Mouse (Mus musculus) kidney, embryonic 14.5 days (tissue): ENCODE data around the gene Lamb2. TPM values are rescaled to one million over a fixed set of nuclear protein-coding genes. Genes with fewer than 3 reads are reported as not detected.

Experiments used
- ATAC-seq: fragments of 200-750 bp; cut with Nextera tagmentation; 2 replicates; pipeline ENCODE4 v1.8.0; 2017; ENCODE audit warnings: moderate number of reproducible peaks, mild to moderate bottlenecking, moderate TSS enrichment, moderate library complexity; ENCODE audit not compliant: low FRiP score, low TSS enrichment
- H3K27ac ChIP-seq: fragments of 300-500 bp; sonication (generic); 2 replicates; pipeline ENCODE4 v1.5.1; 2014; ENCODE audit warnings: low read depth, mild to moderate bottlenecking, low read length, moderate library complexity, mixed read lengths
- H3K27me3 ChIP-seq: fragments of 300-500 bp; sonication (generic); 2 replicates; pipeline ENCODE4 v1.6.1; 2014; ENCODE audit warnings: mild to moderate bottlenecking, low read length; ENCODE audit not compliant: control insufficient read depth, insufficient read depth
- H3K36me3 ChIP-seq: fragments of 300-500 bp; sonication (generic); 2 replicates; pipeline ENCODE4 v1.6.1; 2014; ENCODE audit warnings: low read length, mixed read lengths; ENCODE audit not compliant: control insufficient read depth, insufficient read depth
- H3K4me1 ChIP-seq: fragments of 300-500 bp; sonication (generic); 2 replicates; pipeline ENCODE4 v1.6.1; 2014; ENCODE audit warnings: low read length, mixed read lengths; ENCODE audit not compliant: control insufficient read depth, insufficient read depth
- H3K4me2 ChIP-seq: fragments of 300-500 bp; sonication (generic); replicated peaks from 2 replicates; pipeline ENCODE4 v1.6.1; 2014; ENCODE audit warnings: low read depth, mild to moderate bottlenecking, low read length
- H3K4me3 ChIP-seq: fragments of 300-500 bp; sonication (generic); 2 replicates; pipeline ENCODE4 v1.5.1; 2014; ENCODE audit warnings: mild to moderate bottlenecking, low read length
- H3K9ac ChIP-seq: fragments of 300-500 bp; sonication (generic); 2 replicates; pipeline ENCODE4 v1.6.1; 2014; ENCODE audit warnings: low read depth, mild to moderate bottlenecking, low read length, moderate library complexity
- H3K9me3 ChIP-seq: fragments of 300-500 bp; sonication (generic); 2 replicates; pipeline ENCODE4 v1.6.1; 2016; ENCODE audit warnings: low read length; ENCODE audit not compliant: control insufficient read depth
- WGBS: fragments of 180-500 bp; shearing (Covaris S2); extraction: QIAGEN DNeasy Blood & Tissue Kit; methylation state at CpG from one replicate; pipeline ENCODE4 v1.1.7; 2014; 5-methylcytosine and 5-hydroxymethylcytosine counted together
- polyA plus RNA-seq: library from polyadenylated mRNA; unstranded; fragments of >200 nt; fragmentation: Nextera tagmentation; extraction: Ambion mirVana; gene quantifications from 2 replicates; pipeline ENCODE4 v1.2.1, GENCODE M21; 2014

Gene Lamb2
- polyA plus RNA-seq, 1 experiment from 2014 or later = 31.9 TPM

- peak; percentile 95 for ATAC-seq
- Histone ChIP-seq H3K9me3 (no peaks in the 10 kb centered on the region), H3K36me3 (peaks cover 56% of the 10 kb centered on the region), H3K4me2 (peak within 1 kb of the TSS; percentile 84), H3K27me3 (no peaks in the 10 kb centered on the region), H3K27ac (peak within 1 kb of the TSS; percentile 99), H3K4me3 (peak within 1 kb of the TSS; percentile 95), H3K9ac (peak within 1 kb of the TSS; percentile 98), H3K4me1 (peaks cover 15% of the 10 kb centered on the region; the same call in 1 of the 2 replicates)
- WGBS = 1% methylated on average over 51 of the region's 55 CpGs
Observed at GRCm38 (mm10) chr9:108516380-108517251, 37.1 kb downstream of the Lamb2 start, which contains the start of gene Qrich1. TSS of gene Qrich1 (plus strand) at chr9:108516806.

GRCm38 (mm10) chr9:108517253-108517930 is 37.9 kb downstream of the Lamb2 start:
- H3K4me1 ChIP-seq = peaks cover 15% of the 10 kb centered on the region; the same call in 1 of the 2 replicates
- H3K36me3 ChIP-seq = peaks cover 49% of the 10 kb centered on the region
- H3K9ac ChIP-seq = peak overlapping the region; percentile 98
- under 1% methylated on average over 43 of the region's 95 CpGs for WGBS
- no peaks in the 10 kb centered on the region for H3K27me3 ChIP-seq
- H3K27ac ChIP-seq = peak overlapping the region; percentile 99
- ATAC-seq = peak; percentile 73
- H3K9me3 ChIP-seq = no peaks in the 10 kb centered on the region
- peak overlapping the region; percentile 95 for H3K4me3 ChIP-seq
- peak overlapping the region; percentile 84 for H3K4me2 ChIP-seq

GRCm38 (mm10) chr9:108517931-108518332 is 38.4 kb downstream of the Lamb2 start:
- Histone ChIP-seq H3K36me3 (peaks cover 44% of the 10 kb centered on the region), H3K9ac (peak overlapping the region; percentile 98), H3K9me3 (no peaks in the 10 kb centered on the region), H3K4me1 (peaks cover 15% of the 10 kb centered on the region; the same call in 1 of the 2 replicates), H3K4me3 (peak overlapping the region; percentile 95), H3K27ac (peak overlapping the region; percentile 99), H3K27me3 (no peaks in the 10 kb centered on the region), H3K4me2 (peak overlapping the region; percentile 58)
- peak; percentile 40; the same call in 1 of the 2 replicates for ATAC-seq
- WGBS = 0% methylated on average over 13 of the region's 13 CpGs

GRCm38 (mm10) chr9:108521604-108522003 is 42.1 kb downstream of the Lamb2 start:
- Histone ChIP-seq H3K27me3 (no peaks in the 10 kb centered on the region), H3K9me3 (no peaks in the 10 kb centered on the region), H3K4me2 (no peak overlapping the region), H3K36me3 (peaks cover 16% of the 10 kb centered on the region; the same call in 1 of the 2 replicates), H3K9ac (no peak overlapping the region), H3K27ac (no peak overlapping the region), H3K4me3 (no peak overlapping the region), H3K4me1 (peaks cover 8% of the 10 kb centered on the region; the same call in 1 of the 2 replicates)
- 87% methylated on average over 2 of the region's 2 CpGs for WGBS
- ATAC-seq = no peak

- Histone ChIP-seq H3K4me1 (peaks cover 8% of the 10 kb centered on the region; the same call in 1 of the 2 replicates), H3K36me3 (peaks cover 24% of the 10 kb centered on the region), H3K4me3 (no peak overlapping the region), H3K27ac (no peak overlapping the region), H3K4me2 (no peak overlapping the region), H3K27me3 (no peaks in the 10 kb centered on the region), H3K9me3 (no peaks in the 10 kb centered on the region), H3K9ac (no peak overlapping the region)
- ATAC-seq = no peak
- WGBS = 97% methylated on average over 4 of the region's 4 CpGs
Observed at GRCm38 (mm10) chr9:108523341-108523740, 43.8 kb downstream of the Lamb2 start.

GRCm38 (mm10) chr9:108525400-108525799 is 45.9 kb downstream of the Lamb2 start:
- Histone ChIP-seq H3K36me3 (peaks cover 36% of the 10 kb centered on the region), H3K4me3 (no peak overlapping the region), H3K9ac (no peak overlapping the region), H3K4me1 (no peaks in the 10 kb centered on the region), H3K27me3 (no peaks in the 10 kb centered on the region), H3K4me2 (no peak overlapping the region), H3K27ac (no peak overlapping the region), H3K9me3 (no peaks in the 10 kb centered on the region)
- no peak for ATAC-seq
- WGBS = 86% methylated on average over 3 of the region's 3 CpGs

GRCm38 (mm10) chr9:108530954-108531353 is 51.4 kb downstream of the Lamb2 start:
- no peaks in the 10 kb centered on the region for H3K9me3 ChIP-seq
- H3K4me2 ChIP-seq = no peak overlapping the region
- no peak for ATAC-seq
- peaks cover 81% of the 10 kb centered on the region for H3K36me3 ChIP-seq
- H3K27ac ChIP-seq = no peak overlapping the region
- H3K4me1 ChIP-seq = no peaks in the 10 kb centered on the region
- H3K27me3 ChIP-seq = no peaks in the 10 kb centered on the region
- no peak overlapping the region for H3K4me3 ChIP-seq
- WGBS = 97% methylated on average over 1 of the region's 1 CpGs
- H3K9ac ChIP-seq = no peak overlapping the region

- no peaks in the 10 kb centered on the region for H3K4me1 ChIP-seq
- no peaks in the 10 kb centered on the region for H3K9me3 ChIP-seq
- H3K36me3 ChIP-seq = peaks cover 87% of the 10 kb centered on the region
- no peaks in the 10 kb centered on the region for H3K27me3 ChIP-seq
- H3K9ac ChIP-seq = no peak overlapping the region
- no peak for ATAC-seq
- 92% methylated on average over 1 of the region's 1 CpGs for WGBS
- H3K4me3 ChIP-seq = no peak overlapping the region
- no peak overlapping the region for H3K4me2 ChIP-seq
- no peak overlapping the region for H3K27ac ChIP-seq
Observed at GRCm38 (mm10) chr9:108531496-108531895, 52.0 kb downstream of the Lamb2 start.
